Mouse (Mus musculus) central nervous system, embryonic 14 days (tissue): ENCODE results near the gene Olfr297. TPM values are rescaled to one million over a fixed set of nuclear protein-coding genes. Genes with fewer than 3 reads are reported as not detected.

Experiments
- polyA plus RNA-seq: library from polyadenylated mRNA; depleted of rRNA; stranded (reverse); fragments of >200 nt; gene quantifications from 2 replicates; pipeline ENCODE4 v1.2.3, GENCODE M21; 2012; rRNA removed

Olfr297 gene
- not detected in 2 replicates for polyA plus RNA-seq

DNA sequence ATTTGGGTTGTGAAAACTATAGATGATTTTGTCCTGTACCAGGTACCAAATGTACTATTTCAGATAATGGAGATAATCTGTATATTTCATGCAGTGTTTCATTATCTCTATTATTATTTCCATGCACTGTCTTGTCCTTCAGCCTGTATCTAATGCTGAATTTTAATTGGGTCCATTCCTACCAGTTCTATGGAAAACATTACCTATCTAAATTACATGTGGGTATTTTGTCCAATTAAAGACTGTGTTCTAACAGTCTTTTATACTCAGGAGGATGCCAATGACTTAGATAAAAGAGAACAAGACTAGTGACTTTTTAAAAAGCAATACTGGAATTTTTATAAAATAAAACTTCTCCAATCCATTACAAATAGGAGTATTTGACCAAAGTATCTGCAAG is at the start of gene Olfr297:
Gene Olfr297, plus strand, starts transcription at position 301 of the 400 bp plus-strand sequence.

DNA sequence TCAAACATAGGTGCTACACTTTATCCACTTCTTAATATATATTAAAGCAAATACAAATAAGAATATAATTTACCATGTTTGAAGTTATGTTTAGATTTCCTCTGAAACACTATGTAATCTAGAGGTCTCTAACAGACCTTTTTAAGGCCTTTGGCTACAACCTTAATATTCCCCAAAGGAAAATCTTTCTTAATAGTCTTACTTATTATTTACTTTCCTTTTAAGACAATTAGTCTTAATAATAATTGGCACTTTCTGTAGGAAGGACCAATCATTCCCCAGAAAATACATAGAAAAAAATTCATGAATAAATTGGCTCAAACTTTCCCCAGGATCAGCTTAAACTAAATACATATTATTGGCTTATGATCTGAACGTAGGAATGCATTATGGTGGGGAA is 27.4 kb upstream of the Olfr297 start, which contains the start of gene Olfr298:
Gene Olfr298, minus strand, starts transcription at position 101 of the 400 bp plus-strand sequence.

Other genes with a start within 250 kb of the Olfr297 start
- not detected in 2 replicates for gene Olfr310, start 242.8 kb upstream of the Olfr297 start, polyA plus RNA-seq
- not detected in 2 replicates for gene Olfr309, start 206.3 kb upstream of the Olfr297 start, polyA plus RNA-seq
- not detected in 2 replicates for gene Olfr308, start 194.3 kb upstream of the Olfr297 start, polyA plus RNA-seq
- not detected in 2 replicates for gene Olfr307, start 182.4 kb upstream of the Olfr297 start, polyA plus RNA-seq
- gene Olfr305, start 153.0 kb upstream of the Olfr297 start, polyA plus RNA-seq, result not detected in 2 replicates
- gene Olfr304, start 133.3 kb upstream of the Olfr297 start, polyA plus RNA-seq, result not detected in 2 replicates
- gene Olfr303, start 122.2 kb upstream of the Olfr297 start, polyA plus RNA-seq, result not detected in 2 replicates
- not detected in 2 replicates for gene Olfr301, start 116.1 kb upstream of the Olfr297 start, polyA plus RNA-seq
- not detected in 2 replicates for gene Olfr299, start 60.0 kb upstream of the Olfr297 start, polyA plus RNA-seq
- not detected in 2 replicates for gene Olfr298, start 27.5 kb upstream of the Olfr297 start, polyA plus RNA-seq
- not detected in 2 replicates for gene Olfr295, start 63.9 kb downstream of the Olfr297 start, polyA plus RNA-seq
- not detected in 2 replicates for gene Olfr294, start 96.7 kb downstream of the Olfr297 start, polyA plus RNA-seq
- not detected in 2 replicates for gene Olfr293, start 129.1 kb downstream of the Olfr297 start, polyA plus RNA-seq
- gene Olfr292, start 168.4 kb downstream of the Olfr297 start, polyA plus RNA-seq, result not detected in 2 replicates